Mouse (Mus musculus) ovary, postnatal 36 days (tissue): ENCODE results near the gene Sel1l2.
"Not testable (repeated sequence)": the region's sequence is repeated elsewhere in the genome, so short reads cannot be mapped to it uniquely, and the experiment has no call there.

Source experiments
- DNase-seq: peaks from one replicate; pipeline ENCODE4 v3.0.0; 2022; ENCODE audit warnings: low spot score, mixed read lengths

Gene Sel1l2

GRCm38 (mm10) chr2:140214519-140215027 lies 174.9 kb downstream of the Sel1l2 start:
- no peak for DNase-seq

GRCm38 (mm10) chr2:140203756-140204155 lies 185.8 kb downstream of the Sel1l2 start:
- no peak for DNase-seq

GRCm38 (mm10) chr2:140202573-140202972 lies 186.9 kb downstream of the Sel1l2 start:
- no peak for DNase-seq

- DNase-seq = no peak
Measured at GRCm38 (mm10) chr2:140200713-140201112, 188.8 kb downstream of the Sel1l2 start.

- not testable (repeated sequence) for DNase-seq
Measured at GRCm38 (mm10) chr2:140185685-140186210, 203.8 kb downstream of the Sel1l2 start.
